Mouse (Mus musculus): Measurements from ENCODE around the gene Olfr789. TPM values are rescaled to one million over a fixed set of nuclear protein-coding genes. Genes with fewer than 3 reads are reported as not detected.

The Olfr789 gene
- polyA plus RNA-seq, 1 experiment from 2014 or later = not detected

Other genes with a start within 250 kb of the Olfr789 start
- not detected in 2 replicates for gene Olfr774, start 248.5 kb upstream of the Olfr789 start, polyA plus RNA-seq (2015; fragmentation: Nextera tagmentation; extraction: Ambion mirVana)
- not detected in 2 replicates for gene Olfr775, start 236.3 kb upstream of the Olfr789 start, polyA plus RNA-seq (2015; fragmentation: Nextera tagmentation; extraction: Ambion mirVana)
- gene Olfr776, start 225.6 kb upstream of the Olfr789 start, polyA plus RNA-seq (2015; fragmentation: Nextera tagmentation; extraction: Ambion mirVana) = not detected in 2 replicates
- gene Olfr777, start 213.3 kb upstream of the Olfr789 start, polyA plus RNA-seq (2015; fragmentation: Nextera tagmentation; extraction: Ambion mirVana) = not detected in 2 replicates
- not detected in 2 replicates for gene Olfr780, start 166.6 kb upstream of the Olfr789 start, polyA plus RNA-seq (2015; fragmentation: Nextera tagmentation; extraction: Ambion mirVana)
- gene Olfr781, start 155.9 kb upstream of the Olfr789 start, polyA plus RNA-seq (2015; fragmentation: Nextera tagmentation; extraction: Ambion mirVana) = not detected in 2 replicates
- gene Olfr782, start 135.9 kb upstream of the Olfr789 start, polyA plus RNA-seq (2015; fragmentation: Nextera tagmentation; extraction: Ambion mirVana) = not detected in 2 replicates
- gene Olfr784, start 100.7 kb upstream of the Olfr789 start, polyA plus RNA-seq (2015; fragmentation: Nextera tagmentation; extraction: Ambion mirVana) = 0.06 TPM in 1 of 2 replicates, not detected in the other
- gene Olfr785, start 79.3 kb upstream of the Olfr789 start, polyA plus RNA-seq (2015; fragmentation: Nextera tagmentation; extraction: Ambion mirVana) = not detected in 2 replicates
- gene Olfr786, start 57.4 kb upstream of the Olfr789 start, polyA plus RNA-seq (2015; fragmentation: Nextera tagmentation; extraction: Ambion mirVana) = not detected in 2 replicates
- gene Olfr787, start 22.9 kb upstream of the Olfr789 start, polyA plus RNA-seq (2015; fragmentation: Nextera tagmentation; extraction: Ambion mirVana) = not detected in 2 replicates
- not detected in 2 replicates for gene Olfr788, start 13.8 kb upstream of the Olfr789 start, polyA plus RNA-seq (2015; fragmentation: Nextera tagmentation; extraction: Ambion mirVana)
- gene Olfr790, start 13.7 kb downstream of the Olfr789 start, polyA plus RNA-seq (2015; fragmentation: Nextera tagmentation; extraction: Ambion mirVana) = not detected in 2 replicates
- gene Olfr791, start 37.0 kb downstream of the Olfr789 start, polyA plus RNA-seq (2015; fragmentation: Nextera tagmentation; extraction: Ambion mirVana) = not detected in 2 replicates
- gene Olfr792, start 54.4 kb downstream of the Olfr789 start, polyA plus RNA-seq (2015; fragmentation: Nextera tagmentation; extraction: Ambion mirVana) = not detected in 2 replicates
- gene Olfr794, start 82.9 kb downstream of the Olfr789 start, polyA plus RNA-seq (2015; fragmentation: Nextera tagmentation; extraction: Ambion mirVana) = not detected in 2 replicates
- gene Olfr796, start 127.8 kb downstream of the Olfr789 start, polyA plus RNA-seq (2015; fragmentation: Nextera tagmentation; extraction: Ambion mirVana) = not detected in 2 replicates
- gene Olfr798, start 143.2 kb downstream of the Olfr789 start, polyA plus RNA-seq (2015; fragmentation: Nextera tagmentation; extraction: Ambion mirVana) = not detected in 2 replicates
- gene Olfr799, start 152.7 kb downstream of the Olfr789 start, polyA plus RNA-seq (2015; fragmentation: Nextera tagmentation; extraction: Ambion mirVana) = not detected in 2 replicates
- gene Olfr800, start 172.9 kb downstream of the Olfr789 start, polyA plus RNA-seq (2015; fragmentation: Nextera tagmentation; extraction: Ambion mirVana) = not detected in 2 replicates
- gene Olfr801, start 189.1 kb downstream of the Olfr789 start, polyA plus RNA-seq (2015; fragmentation: Nextera tagmentation; extraction: Ambion mirVana) = not detected in 2 replicates
- not detected in 2 replicates for gene Olfr802, start 203.4 kb downstream of the Olfr789 start, polyA plus RNA-seq (2015; fragmentation: Nextera tagmentation; extraction: Ambion mirVana)
- gene Olfr803, start 209.5 kb downstream of the Olfr789 start, polyA plus RNA-seq (2015; fragmentation: Nextera tagmentation; extraction: Ambion mirVana) = not detected in 2 replicates
- gene Olfr804, start 218.5 kb downstream of the Olfr789 start, polyA plus RNA-seq (2015; fragmentation: Nextera tagmentation; extraction: Ambion mirVana) = not detected in 2 replicates
- not detected in 2 replicates for gene Olfr805, start 244.6 kb downstream of the Olfr789 start, polyA plus RNA-seq (2015; fragmentation: Nextera tagmentation; extraction: Ambion mirVana)

All from intestine, embryonic 16.5 days (tissue).